Mouse (Mus musculus) stomach, embryonic 16.5 days (tissue): ENCODE data around the gene Smarcal1. TPM values are rescaled to one million over a fixed set of nuclear protein-coding genes. Genes with fewer than 3 reads are reported as not detected.

ENCODE experiments used
- ATAC-seq: fragments of 200-750 bp; cut with Nextera tagmentation; 2 replicates; pipeline ENCODE4 v1.8.0; 2017; ENCODE audit warnings: moderate number of reproducible peaks, moderate TSS enrichment; ENCODE audit not compliant: insufficient read depth, low FRiP score
- H3K27ac ChIP-seq: fragments of 300-500 bp; sonication (generic); 2 replicates; pipeline ENCODE4 v1.5.1; 2014; ENCODE audit warnings: low read length
- H3K27me3 ChIP-seq: fragments of 300-500 bp; sonication (generic); 2 replicates; pipeline ENCODE4 v1.6.1; 2014; ENCODE audit warnings: low read length, control low read depth, mixed read lengths; ENCODE audit not compliant: control insufficient read depth, insufficient read depth
- H3K36me3 ChIP-seq: fragments of 300-500 bp; sonication (generic); 2 replicates; pipeline ENCODE4 v1.6.1; 2014; ENCODE audit warnings: low read length; ENCODE audit not compliant: control insufficient read depth, insufficient read depth
- H3K4me1 ChIP-seq: fragments of 300-500 bp; sonication (generic); 2 replicates; pipeline ENCODE4 v1.6.1; 2014; ENCODE audit warnings: low read length, control low read depth, mixed read lengths; ENCODE audit not compliant: control insufficient read depth, insufficient read depth
- H3K4me2 ChIP-seq: fragments of 300-500 bp; sonication (generic); 2 replicates; pipeline ENCODE4 v1.6.1; 2014; ENCODE audit warnings: low read depth, low read length, mixed read lengths
- H3K4me3 ChIP-seq: fragments of 300-500 bp; sonication (generic); replicated peaks from 2 replicates; pipeline ENCODE4 v1.5.1; 2014; ENCODE audit warnings: mild to moderate bottlenecking, low read length
- H3K9ac ChIP-seq: fragments of 300-500 bp; sonication (generic); 2 replicates; pipeline ENCODE4 v1.6.1; 2014; ENCODE audit warnings: low read length
- H3K9me3 ChIP-seq: fragments of 300-500 bp; sonication (generic); replicated peaks from 2 replicates; pipeline ENCODE4 v1.6.1; 2016; ENCODE audit warnings: low read length, control low read depth; ENCODE audit not compliant: control insufficient read depth
- WGBS: fragments of 180-500 bp; shearing (Covaris S2); extraction: QIAGEN DNeasy Blood & Tissue Kit; methylation state at CpG from one replicate; pipeline ENCODE4 v1.1.7; 2014; 5-methylcytosine and 5-hydroxymethylcytosine counted together
- polyA plus RNA-seq: library from polyadenylated mRNA; unstranded; fragments of >200 nt; fragmentation: Nextera tagmentation; extraction: Ambion mirVana; gene quantifications from 2 replicates; pipeline ENCODE4 v1.2.1, GENCODE M21; 2015

Gene Smarcal1
- polyA plus RNA-seq, 1 experiment from 2014 or later, result 20.5 TPM

- H3K36me3 ChIP-seq, result peaks cover 2% of the 10 kb centered on the region; the same call in 1 of the 2 replicates
- WGBS, result 87% methylated on average over 6 of the region's 6 CpGs
- no peaks in the 10 kb centered on the region for H3K4me1 ChIP-seq
- H3K4me2 ChIP-seq, result no peak overlapping the region
- no peak overlapping the region for H3K9ac ChIP-seq
- no peak overlapping the region for H3K4me3 ChIP-seq
- no peak for ATAC-seq
- H3K9me3 ChIP-seq, result no peaks in the 10 kb centered on the region
- no peak overlapping the region for H3K27ac ChIP-seq
- H3K27me3 ChIP-seq, result no peaks in the 10 kb centered on the region
These were observed 29.1 kb downstream of the Smarcal1 start for GRCm38 (mm10) chr1:72612172-72612571.

DNA sequence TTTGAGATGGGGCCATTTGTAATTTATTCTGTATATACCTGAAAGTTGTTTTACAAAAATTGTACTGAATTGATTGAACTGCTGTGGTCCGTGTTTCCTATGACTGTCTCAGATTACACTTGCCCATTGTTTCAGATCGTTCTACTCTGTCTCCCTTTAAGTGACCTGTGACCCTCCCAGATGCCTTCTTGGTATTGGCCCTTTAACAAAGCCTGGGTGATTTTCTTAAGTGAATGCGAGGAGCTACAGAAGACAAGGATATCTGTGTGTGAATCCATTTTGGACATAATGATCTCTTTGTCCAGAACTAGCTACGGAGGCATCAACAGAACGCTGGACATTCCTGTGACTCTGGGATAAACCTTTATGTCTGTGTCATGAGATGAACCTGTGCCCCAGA, 52.2 kb downstream of the Smarcal1 start:
- H3K4me3 ChIP-seq, result no peak overlapping the region
- no peak overlapping the region for H3K9ac ChIP-seq
- no peaks in the 10 kb centered on the region for H3K4me1 ChIP-seq
- no peaks in the 10 kb centered on the region for H3K9me3 ChIP-seq
- no peak for ATAC-seq
- no peaks in the 10 kb centered on the region for H3K27me3 ChIP-seq
- WGBS, result 50% methylated on average over 5 of the region's 5 CpGs
- peaks cover 3% of the 10 kb centered on the region; the same call in 1 of the 2 replicates for H3K36me3 ChIP-seq
- H3K27ac ChIP-seq, result no peak overlapping the region
- H3K4me2 ChIP-seq, result no peak overlapping the region

DNA sequence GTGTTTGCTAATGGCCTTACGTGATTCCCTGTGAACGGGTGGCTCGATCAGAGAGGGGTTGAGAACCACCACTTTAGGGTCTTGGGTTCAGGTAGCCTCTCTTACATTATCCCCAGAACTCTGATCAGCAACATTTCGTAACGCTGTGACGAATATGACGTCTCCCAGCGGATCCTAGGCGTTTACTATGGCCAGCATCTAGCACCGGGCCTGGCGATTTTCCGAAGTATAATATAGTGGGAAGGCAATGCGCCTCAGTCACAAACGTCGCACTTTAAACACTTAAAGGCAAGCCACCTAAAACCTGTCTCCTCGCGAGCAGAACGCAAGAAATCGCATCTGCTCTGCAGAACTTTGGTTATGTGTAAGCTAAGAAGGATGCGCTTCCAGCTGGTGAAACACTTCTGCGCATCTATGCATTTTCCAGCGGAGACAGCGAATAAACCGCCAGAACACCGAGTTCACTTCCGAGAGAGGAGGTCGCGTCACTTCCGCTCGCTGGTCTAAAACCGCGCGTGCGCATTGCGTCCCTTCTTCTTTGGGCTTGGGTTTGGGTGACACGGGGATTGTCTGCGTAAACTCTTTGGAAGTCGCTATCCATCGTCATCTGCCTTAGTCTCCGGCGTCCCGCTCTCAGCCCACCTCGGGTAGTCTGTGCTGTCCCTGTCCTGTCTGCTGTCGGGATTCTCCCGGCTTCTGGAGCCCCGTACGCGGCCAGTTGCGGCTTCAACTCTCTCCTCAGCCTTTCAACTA, 57.8 kb downstream of the Smarcal1 start:
- Histone ChIP-seq H3K27me3 (no peaks in the 10 kb centered on the region), H3K27ac (no peak overlapping the region), H3K4me1 (no peaks in the 10 kb centered on the region), H3K4me3 (peak overlapping the region; percentile 38), H3K4me2 (peak overlapping the region; percentile 57), H3K9ac (no peak overlapping the region), H3K9me3 (no peaks in the 10 kb centered on the region), H3K36me3 (no peaks in the 10 kb centered on the region)
- ATAC-seq, result 0 out of 2 replicates have a peak, but pooled peaks have one; percentile 25
- 33% methylated on average over 49 of the region's 49 CpGs for WGBS

DNA sequence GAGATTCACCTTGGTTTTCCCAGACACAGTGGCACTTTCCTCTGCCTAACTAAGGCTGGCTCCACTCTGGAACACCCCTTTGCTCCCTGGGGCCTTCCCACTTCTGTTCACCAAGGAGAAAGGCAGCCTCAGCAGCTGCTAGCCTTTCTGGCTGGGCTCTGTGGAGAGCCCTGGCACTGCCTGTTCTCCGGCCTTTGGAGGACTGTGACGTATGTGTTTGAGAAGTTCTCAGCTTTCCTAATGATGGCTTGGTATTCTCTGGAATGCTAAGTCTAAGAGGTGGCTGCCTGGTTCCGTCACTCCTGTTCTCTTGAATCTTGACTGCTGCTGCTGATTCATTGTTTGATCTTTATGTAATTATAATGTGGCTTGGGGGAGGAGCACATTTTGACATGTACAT, 90.0 kb downstream of the Smarcal1 start:
- no peak overlapping the region for H3K9ac ChIP-seq
- H3K27me3 ChIP-seq, result no peaks in the 10 kb centered on the region
- H3K4me3 ChIP-seq, result no peak overlapping the region
- H3K27ac ChIP-seq, result no peak overlapping the region
- 34% methylated on average over 3 of the region's 3 CpGs for WGBS
- no peaks in the 10 kb centered on the region for H3K9me3 ChIP-seq
- no peak overlapping the region for H3K4me2 ChIP-seq
- H3K36me3 ChIP-seq, result no peaks in the 10 kb centered on the region
- ATAC-seq, result no peak
- 0 out of 2 replicates have a peak, but pooled peaks cover 4% of the 10 kb centered on the region for H3K4me1 ChIP-seq

Other genes starting within 250 kb of the Smarcal1 start
- 0.14 TPM in 2 replicates for gene March4, start 46.3 kb upstream of the Smarcal1 start, polyA plus RNA-seq
- not detected in 2 replicates for gene Ankar, start 117.3 kb downstream of the Smarcal1 start, polyA plus RNA-seq
- gene Rpl37a, start 128.0 kb downstream of the Smarcal1 start, polyA plus RNA-seq, result 1,425 and 1,770 TPM in 2 replicates
- 375 and 392 TPM in 2 replicates for gene Igfbp2, start 241.3 kb downstream of the Smarcal1 start, polyA plus RNA-seq